Mouse (Mus musculus) spleen, adult 2 months (tissue): ENCODE measurements at regions not wholly inside any gene's neighbourhood (a gene's known extent, or its start where the extent isn't known, plus 50 kb on each side); places are given as distances from the start of the nearest gene placed in this dataset.

Experiments used
- DNase-seq, 2 experiments: peaks; one replicate each; pipeline versions ENCODE4 v3.0.0 to v3.0.0-alpha.2; 2012 to 2021; ENCODE audit warnings: low spot score in 2 of 2, low read depth in 1 of 2
- H3K27ac ChIP-seq: fragments of 200-500 bp; 2 replicates; pipeline ENCODE4 v1.5.1; 2012; ENCODE audit warnings: low read length, inconsistent platforms; ENCODE audit not compliant: insufficient read depth
- H3K27me3 ChIP-seq: fragments of 200-500 bp; 2 replicates; pipeline ENCODE4 v1.6.1; 2012; ENCODE audit warnings: mild to moderate bottlenecking, moderate library complexity, low read length, inconsistent platforms; ENCODE audit not compliant: control insufficient read depth, insufficient read depth
- H3K36me3 ChIP-seq: fragments of 200-500 bp; 2 replicates; pipeline ENCODE4 v1.6.1; 2012; ENCODE audit warnings: mild to moderate bottlenecking, low read length, inconsistent platforms; ENCODE audit not compliant: control insufficient read depth, insufficient read depth
- H3K4me1 ChIP-seq: fragments of 200-500 bp; 2 replicates; pipeline ENCODE4 v1.6.1; 2011; ENCODE audit warnings: inconsistent platforms; ENCODE audit not compliant: control insufficient read depth, insufficient read depth, insufficient read length
- H3K4me3 ChIP-seq: fragments of 200-500 bp; 2 replicates; pipeline ENCODE4 v1.5.1; 2011; ENCODE audit warnings: mild to moderate bottlenecking, inconsistent platforms; ENCODE audit not compliant: insufficient read depth, insufficient read length; ENCODE audit errors: extremely low read depth
- CTCF ChIP-seq: fragments of 200-500 bp; IDR thresholded peaks from 2 replicates; pipeline ENCODE4 v1.5.1; 2011; ENCODE audit warnings: mild to moderate bottlenecking, inconsistent platforms; ENCODE audit not compliant: insufficient read depth, insufficient read length, insufficient replicate concordance; ENCODE audit errors: extremely low read depth
- POLR2A ChIP-seq: fragments of 200-500 bp; IDR thresholded peaks from 2 replicates; pipeline ENCODE4 v1.6.1; 2011; ENCODE audit warnings: low read depth, low read length, inconsistent platforms
- WGBS: fragments of 180-500 bp; shearing (Covaris S2); methylation state at CpG from one replicate; pipeline ENCODE4 v1.1.7; 2018; 5-methylcytosine and 5-hydroxymethylcytosine counted together

- H3K4me1 ChIP-seq, result no peaks in the 10 kb centered on the region
- H3K4me3 ChIP-seq, result no peak overlapping the region
- WGBS, result 38% methylated on average over 1 of the region's 1 CpGs
- H3K36me3 ChIP-seq, result no peaks in the 10 kb centered on the region
- TF ChIP-seq CTCF (no peak), POLR2A (no peak)
- no peak for DNase-seq
- H3K27ac ChIP-seq, result no peak overlapping the region
- H3K27me3 ChIP-seq, result no peaks in the 10 kb centered on the region
Observed at GRCm38 (mm10) chr9:122695724-122696123, 51.4 kb upstream of the Topaz1 start.
